Mouse (Mus musculus) embryonic stem cell, embryonic (primary cell): ENCODE measurements around the gene Emc1.

Experiments
- CTCF ChIA-PET, 4 experiments: fragments of 300-600 bp in 2 of 4; fragments of 350-600 bp in 2 of 4; sonication (Branson Sonifier 250); formaldehyde crosslinking; loops; one replicate each; lab custom pipeline; 2022; ENCODE audit warnings: inconsistent platforms in 2 of 4; lab: Charles Lee
- POLR2A ChIA-PET, 4 experiments: fragments of 300-600 bp in 2 of 4; fragments of 350-600 bp in 2 of 4; sonication (Branson Sonifier 250); formaldehyde crosslinking; loops; one replicate each; lab custom pipeline; 2022; ENCODE audit warnings: antibody characterized with exemption in 4 of 4, inconsistent platforms in 1 of 4; lab: Charles Lee

The Emc1 gene

GRCm38 (mm10) chr4:139338145-139338544, 14.2 kb upstream of the Emc1 start:
- ChIA-PET CTCF (interaction anchor here in 3 of 4 experiments (1.0 to 2.9 kb wide), 7 partner anchors 8 to 49 kb away, joined by 3 to 20 read pairs (median 10); partner anchors contain the start of genes Akr7a5 (in 2 of the 3) and Pqlc2 (in 2 of the 3)), POLR2A (no interaction called here)

GRCm38 (mm10) chr4:139340835-139341234, 11.6 kb upstream of the Emc1 start:
- ChIA-PET POLR2A (interaction anchor here in 1 of 4 experiments (1.0 to 1.2 kb wide), 3 partner anchors 10 to 55 kb away, joined by 3 to 4 read pairs (median 3); no protein-coding TSS in a partner anchor), CTCF (no interaction called here)

GRCm38 (mm10) chr4:139341556-139342233, 10.7 kb upstream of the Emc1 start:
- ChIA-PET CTCF (no interaction called here), POLR2A (interaction anchor here in 1 of 4 experiments (1.0 to 1.2 kb wide), 2 partner anchors 9 to 10 kb away, joined by 3 to 4 read pairs; no protein-coding TSS in a partner anchor)

GRCm38 (mm10) chr4:139343718-139344117, 8.7 kb upstream of the Emc1 start:
- CTCF ChIA-PET = interaction anchor here in 1 of 4 experiments (1.0 kb wide), 1 partner anchor 55 kb away, joined by 7 read pairs; no protein-coding TSS in a partner anchor
- POLR2A ChIA-PET = interaction anchor here in 2 of 4 experiments (0.9 to 2.2 kb wide), 3 partner anchors 10 to 34 kb away, joined by 3 to 6 read pairs (median 3); no protein-coding TSS in a partner anchor

GRCm38 (mm10) chr4:139345416-139346019, 6.9 kb upstream of the Emc1 start:
- CTCF ChIA-PET = interaction anchor here (0.6 to 2.0 kb wide), 14 partner anchors 8 to 257 kb away, joined by 3 to 14 read pairs (median 4); partner anchors contain the start of genes Akr7a5 (in 1 of the 4), Gm21969 (in 1 of the 4) and Pqlc2 (in 1 of the 4)
- POLR2A ChIA-PET = interaction anchor here in 3 of 4 experiments (0.6 to 2.2 kb wide), 16 partner anchors 8 to 138 kb away, joined by 3 to 11 read pairs (median 4); partner anchors contain the start of genes Akr7a5 (in 1 of the 3) and Pqlc2 (in 1 of the 3)

- CTCF ChIA-PET = interaction anchor here in 3 of 4 experiments (0.5 to 4.4 kb wide), 5 partner anchors 16 to 1037 kb away, joined by 3 to 17 read pairs (median 3); no protein-coding TSS in a partner anchor
- POLR2A ChIA-PET = interaction anchor here in 2 of 4 experiments (0.9 to 1.6 kb wide), 8 partner anchors 9 to 263 kb away, joined by 3 to 6 read pairs (median 3); no protein-coding TSS in a partner anchor
These were observed 445 bp downstream of the Emc1 start for GRCm38 (mm10) chr4:139352832-139353231.

GRCm38 (mm10) chr4:139357211-139357610, 4.8 kb downstream of the Emc1 start:
- ChIA-PET CTCF (interaction anchor here in 3 of 4 experiments (0.6 to 4.4 kb wide), 6 partner anchors 11 to 586 kb away, joined by 3 to 17 read pairs (median 3); partner anchors contain the start of gene Gm21969 (in 1 of the 3)), POLR2A (no interaction called here)

GRCm38 (mm10) chr4:139360761-139361548, 8.6 kb downstream of the Emc1 start:
- POLR2A ChIA-PET = interaction anchor here in 1 of 4 experiments (1.2 kb wide), 1 partner anchor 8 kb away, joined by 3 read pairs; the partner anchor contains the start of genes Emc1 and Ubr4
- CTCF ChIA-PET = interaction anchor here in 1 of 4 experiments (0.6 kb wide), 2 partner anchors 20 to 484 kb away, joined by 3 read pairs; no protein-coding TSS in a partner anchor

GRCm38 (mm10) chr4:139367336-139367735, 14.9 kb downstream of the Emc1 start:
- CTCF ChIA-PET = interaction anchor here (0.5 to 2.2 kb wide), 9 partner anchors 7 to 78 kb away, joined by 3 to 7 read pairs (median 3); no protein-coding TSS in a partner anchor
- POLR2A ChIA-PET = interaction anchor here in 2 of 4 experiments (1.3 to 1.5 kb wide), 2 partner anchors 10 to 57 kb away, joined by 3 read pairs; partner anchors contain the start of genes Akr7a5 (in 1 of the 2) and Pqlc2 (in 1 of the 2)

GRCm38 (mm10) chr4:139368038-139368437, 15.7 kb downstream of the Emc1 start:
- ChIA-PET CTCF (interaction anchor here in 3 of 4 experiments (0.5 to 2.2 kb wide), 6 partner anchors 8 to 235 kb away, joined by 3 to 7 read pairs (median 3); partner anchors contain the start of gene Gm21969 (in 1 of the 3)), POLR2A (interaction anchor here in 1 of 4 experiments (1.3 kb wide), 1 partner anchor 10 kb away, joined by 3 read pairs; no protein-coding TSS in a partner anchor)

GRCm38 (mm10) chr4:139373130-139373529, 20.7 kb downstream of the Emc1 start:
- ChIA-PET POLR2A (interaction anchor here in 3 of 4 experiments (0.5 to 2.2 kb wide), 8 partner anchors 13 to 453 kb away, joined by 3 to 5 read pairs (median 3); no protein-coding TSS in a partner anchor), CTCF (interaction anchor here in 2 of 4 experiments (0.6 to 1.4 kb wide), 6 partner anchors 31 to 480 kb away, joined by 3 to 4 read pairs (median 3); no protein-coding TSS in a partner anchor)

GRCm38 (mm10) chr4:139373531-139373930, 21.1 kb downstream of the Emc1 start:
- CTCF ChIA-PET = interaction anchor here in 2 of 4 experiments (0.6 to 1.4 kb wide), 6 partner anchors 31 to 481 kb away, joined by 3 to 4 read pairs (median 3); no protein-coding TSS in a partner anchor
- POLR2A ChIA-PET = interaction anchor here in 3 of 4 experiments (0.6 to 2.2 kb wide), 8 partner anchors 13 to 205 kb away, joined by 3 to 5 read pairs (median 4); no protein-coding TSS in a partner anchor

GRCm38 (mm10) chr4:139379719-139380118, 27.3 kb downstream of the Emc1 start:
- CTCF ChIA-PET = no interaction called here

GRCm38 (mm10) chr4:139380207-139380748, 27.9 kb downstream of the Emc1 start:
- CTCF ChIA-PET = interaction anchor here in 3 of 4 experiments (0.6 to 0.8 kb wide), 5 partner anchors 19 to 808 kb away, joined by 3 to 4 read pairs (median 3); no protein-coding TSS in a partner anchor
- POLR2A ChIA-PET = interaction anchor here in 3 of 4 experiments (0.6 to 1.6 kb wide), 13 partner anchors 9 to 289 kb away, joined by 3 to 5 read pairs (median 3); no protein-coding TSS in a partner anchor

More at GRCm38 (mm10) chr4:139379719-139380118, 27.3 kb downstream of the Emc1 start:
- POLR2A ChIA-PET = interaction anchor here in 3 of 4 experiments (0.7 to 1.6 kb wide), 6 partner anchors 8 to 1055 kb away, joined by 3 to 5 read pairs (median 4); no protein-coding TSS in a partner anchor

GRCm38 (mm10) chr4:139380775-139381451, 28.5 kb downstream of the Emc1 start:
- POLR2A ChIA-PET = interaction anchor here in 3 of 4 experiments (0.6 to 1.6 kb wide), 15 partner anchors 9 to 883 kb away, joined by 3 to 5 read pairs (median 3); no protein-coding TSS in a partner anchor
- CTCF ChIA-PET = interaction anchor here in 3 of 4 experiments (0.5 to 0.8 kb wide), 8 partner anchors 20 to 808 kb away, joined by 3 to 4 read pairs (median 3); no protein-coding TSS in a partner anchor
